Mouse (Mus musculus) kidney, embryonic 14.5 days (tissue): ENCODE data around the gene Igsf3. TPM values are rescaled to one million over a fixed set of nuclear protein-coding genes. Genes with fewer than 3 reads are reported as not detected.
A peak's percentile ranks its signal among the peaks of the same experiment; 100 is the strongest.

Experiments used
- ATAC-seq: fragments of 200-750 bp; cut with Nextera tagmentation; 2 replicates; pipeline ENCODE4 v1.8.0; 2017; ENCODE audit warnings: moderate number of reproducible peaks, mild to moderate bottlenecking, moderate TSS enrichment, moderate library complexity; ENCODE audit not compliant: low FRiP score, low TSS enrichment
- H3K27ac ChIP-seq: fragments of 300-500 bp; sonication (generic); 2 replicates; pipeline ENCODE4 v1.5.1; 2014; ENCODE audit warnings: low read depth, mild to moderate bottlenecking, low read length, moderate library complexity, mixed read lengths
- H3K27me3 ChIP-seq: fragments of 300-500 bp; sonication (generic); 2 replicates; pipeline ENCODE4 v1.6.1; 2014; ENCODE audit warnings: mild to moderate bottlenecking, low read length; ENCODE audit not compliant: control insufficient read depth, insufficient read depth
- H3K36me3 ChIP-seq: fragments of 300-500 bp; sonication (generic); 2 replicates; pipeline ENCODE4 v1.6.1; 2014; ENCODE audit warnings: low read length, mixed read lengths; ENCODE audit not compliant: control insufficient read depth, insufficient read depth
- H3K4me1 ChIP-seq: fragments of 300-500 bp; sonication (generic); 2 replicates; pipeline ENCODE4 v1.6.1; 2014; ENCODE audit warnings: low read length, mixed read lengths; ENCODE audit not compliant: control insufficient read depth, insufficient read depth
- H3K4me2 ChIP-seq: fragments of 300-500 bp; sonication (generic); replicated peaks from 2 replicates; pipeline ENCODE4 v1.6.1; 2014; ENCODE audit warnings: low read depth, mild to moderate bottlenecking, low read length
- H3K4me3 ChIP-seq: fragments of 300-500 bp; sonication (generic); 2 replicates; pipeline ENCODE4 v1.5.1; 2014; ENCODE audit warnings: mild to moderate bottlenecking, low read length
- H3K9ac ChIP-seq: fragments of 300-500 bp; sonication (generic); 2 replicates; pipeline ENCODE4 v1.6.1; 2014; ENCODE audit warnings: low read depth, mild to moderate bottlenecking, low read length, moderate library complexity
- H3K9me3 ChIP-seq: fragments of 300-500 bp; sonication (generic); 2 replicates; pipeline ENCODE4 v1.6.1; 2016; ENCODE audit warnings: low read length; ENCODE audit not compliant: control insufficient read depth
- WGBS: fragments of 180-500 bp; shearing (Covaris S2); extraction: QIAGEN DNeasy Blood & Tissue Kit; methylation state at CpG from one replicate; pipeline ENCODE4 v1.1.7; 2014; 5-methylcytosine and 5-hydroxymethylcytosine counted together
- polyA plus RNA-seq: library from polyadenylated mRNA; unstranded; fragments of >200 nt; fragmentation: Nextera tagmentation; extraction: Ambion mirVana; gene quantifications from 2 replicates; pipeline ENCODE4 v1.2.1, GENCODE M21; 2014

Igsf3 gene
- polyA plus RNA-seq, 1 experiment from 2014 or later: 15.1 TPM

DNA sequence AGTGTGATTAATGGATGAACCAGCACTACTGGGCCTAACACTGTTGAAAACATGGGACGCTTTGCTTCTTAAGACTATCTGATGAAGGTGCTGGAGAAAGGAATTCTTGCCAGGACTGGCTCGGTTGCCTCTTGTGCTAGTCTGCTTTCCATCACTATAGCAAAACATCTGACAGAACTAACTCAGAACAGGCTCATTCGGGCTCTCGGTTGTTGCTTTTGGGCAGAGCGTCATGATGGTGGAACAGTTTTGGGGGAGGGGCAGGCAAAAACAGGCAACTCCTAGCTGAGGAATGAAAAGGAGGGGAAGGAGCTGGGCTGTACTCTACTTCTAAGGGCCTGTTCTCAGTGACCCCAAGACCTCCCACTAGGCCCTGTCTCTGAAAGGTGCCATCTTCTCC lies 4.8 kb downstream of the Igsf3 start:
- no peak overlapping the region for H3K4me2 ChIP-seq
- 56% methylated on average over 5 of the region's 5 CpGs for WGBS
- H3K36me3 ChIP-seq: no peaks in the 10 kb centered on the region
- no peak overlapping the region for H3K4me3 ChIP-seq
- no peak for ATAC-seq
- H3K9ac ChIP-seq: no peak overlapping the region
- H3K4me1 ChIP-seq: peaks cover 33% of the 10 kb centered on the region
- no peak overlapping the region for H3K27ac ChIP-seq
- H3K27me3 ChIP-seq: no peaks in the 10 kb centered on the region
- H3K9me3 ChIP-seq: no peaks in the 10 kb centered on the region

GRCm38 (mm10) chr3:101382751-101383150 lies 5.9 kb downstream of the Igsf3 start:
- no peak for ATAC-seq
- WGBS: 74% methylated on average over 4 of the region's 4 CpGs
- H3K27ac ChIP-seq: no peak overlapping the region
- H3K9me3 ChIP-seq: no peaks in the 10 kb centered on the region
- H3K4me3 ChIP-seq: no peak overlapping the region
- no peak overlapping the region for H3K9ac ChIP-seq
- H3K4me1 ChIP-seq: peaks cover 35% of the 10 kb centered on the region
- no peaks in the 10 kb centered on the region for H3K36me3 ChIP-seq
- H3K27me3 ChIP-seq: no peaks in the 10 kb centered on the region
- no peak overlapping the region for H3K4me2 ChIP-seq

DNA sequence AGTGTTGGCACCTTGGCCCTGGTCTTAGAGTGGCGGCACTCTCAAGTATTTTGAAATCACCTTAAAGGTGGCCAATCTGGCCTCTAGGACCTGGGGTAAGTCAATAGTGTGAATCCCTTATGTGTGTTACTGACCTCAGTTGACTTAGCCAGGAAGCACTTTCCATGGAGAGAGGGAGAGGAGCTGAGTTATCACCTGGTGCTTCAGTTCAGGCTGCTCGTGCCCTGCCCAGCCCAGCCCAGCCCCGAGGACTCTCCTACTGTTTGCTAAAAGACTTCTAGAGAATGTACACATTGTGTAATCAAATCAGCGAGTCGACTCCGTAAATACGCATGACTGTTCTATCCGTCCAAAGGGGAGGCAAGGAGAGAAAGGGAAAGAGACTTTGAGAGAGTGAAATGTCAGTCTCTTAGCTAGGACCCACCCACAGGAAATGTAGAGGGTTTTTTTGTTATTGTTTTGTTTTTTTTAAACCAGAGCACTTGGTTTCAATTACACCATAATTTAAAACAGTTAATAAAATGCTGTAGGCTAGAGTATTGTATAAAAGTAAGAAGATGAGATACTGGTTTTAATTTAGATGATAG lies 9.6 kb downstream of the Igsf3 start:
- Histone ChIP-seq H3K4me3 (no peak overlapping the region), H3K9ac (no peak overlapping the region), H3K27ac (no peak overlapping the region), H3K4me1 (peaks cover 9% of the 10 kb centered on the region), H3K27me3 (no peaks in the 10 kb centered on the region), H3K9me3 (no peaks in the 10 kb centered on the region), H3K36me3 (no peaks in the 10 kb centered on the region), H3K4me2 (no peak overlapping the region)
- WGBS: 48% methylated on average over 8 of the region's 8 CpGs
- no peak for ATAC-seq

GRCm38 (mm10) chr3:101387849-101388248 lies 11.0 kb downstream of the Igsf3 start:
- no peak overlapping the region for H3K27ac ChIP-seq
- WGBS: 8% methylated on average over 9 of the region's 10 CpGs
- no peak overlapping the region; the same call in 1 of the 2 replicates for H3K4me2 ChIP-seq

GRCm38 (mm10) chr3:101389566-101389965 lies 12.7 kb downstream of the Igsf3 start:
- no peaks in the 10 kb centered on the region for H3K9me3 ChIP-seq
- H3K4me2 ChIP-seq: no peak overlapping the region
- H3K27me3 ChIP-seq: no peaks in the 10 kb centered on the region
- no peak for ATAC-seq
- peaks cover 10% of the 10 kb centered on the region for H3K4me1 ChIP-seq
- no peaks in the 10 kb centered on the region for H3K36me3 ChIP-seq
- no peak overlapping the region for H3K27ac ChIP-seq
- H3K4me3 ChIP-seq: no peak overlapping the region
- WGBS: 87% methylated on average over 3 of the region's 3 CpGs
- H3K9ac ChIP-seq: no peak overlapping the region

More at GRCm38 (mm10) chr3:101387849-101388248, 11.0 kb downstream of the Igsf3 start:
- ATAC-seq: no peak
- Histone ChIP-seq H3K36me3 (no peaks in the 10 kb centered on the region), H3K27me3 (no peaks in the 10 kb centered on the region), H3K4me1 (peaks cover 6% of the 10 kb centered on the region), H3K9me3 (no peaks in the 10 kb centered on the region), H3K4me3 (no peak overlapping the region), H3K9ac (no peak overlapping the region)

DNA sequence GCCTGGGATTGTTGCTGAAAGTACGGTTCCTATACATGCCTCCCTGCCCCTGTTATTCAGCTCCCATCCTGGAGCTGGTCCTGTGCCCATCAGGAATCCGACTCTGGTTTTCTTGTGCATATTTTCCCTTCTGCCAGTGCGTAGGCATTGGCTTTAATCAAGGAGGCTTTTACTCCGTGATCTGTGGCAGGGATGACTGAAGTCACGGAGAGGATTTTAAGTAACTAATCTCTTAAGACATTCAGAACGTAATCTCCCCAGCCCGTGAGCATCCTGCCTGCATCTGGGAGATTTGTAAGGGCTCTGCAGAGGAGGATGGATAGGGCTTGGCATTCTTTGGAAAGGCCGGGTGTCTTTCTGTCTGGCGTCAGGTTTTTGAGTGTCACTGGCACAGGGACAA lies 13.6 kb downstream of the Igsf3 start:
- Histone ChIP-seq H3K4me1 (peaks cover 18% of the 10 kb centered on the region), H3K36me3 (no peaks in the 10 kb centered on the region), H3K9ac (0 out of 2 replicates have a peak overlapping the region, but pooled peaks have one; percentile 9), H3K9me3 (no peaks in the 10 kb centered on the region), H3K4me2 (no peak overlapping the region), H3K27me3 (no peaks in the 10 kb centered on the region), H3K4me3 (no peak overlapping the region), H3K27ac (no peak overlapping the region)
- ATAC-seq: no peak
- 68% methylated on average over 9 of the region's 9 CpGs for WGBS

DNA sequence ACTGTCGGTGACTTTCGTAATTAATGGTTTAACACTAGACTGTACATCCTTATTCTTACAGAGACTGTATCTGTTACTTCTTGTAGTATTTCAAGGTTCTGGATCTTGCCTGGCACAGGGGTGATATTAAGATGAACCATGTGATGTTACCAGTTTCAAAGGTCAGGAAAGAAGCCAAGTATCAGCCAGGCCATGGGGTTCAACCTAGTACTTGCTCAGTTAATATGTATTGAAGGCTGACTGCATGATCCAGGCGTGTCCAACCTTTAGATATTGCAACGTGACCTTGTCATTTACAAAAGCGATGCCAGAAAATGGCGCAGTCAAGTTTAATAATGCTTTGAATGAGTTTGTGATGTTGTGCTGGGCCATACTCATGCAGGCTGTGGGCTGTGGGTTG lies 15.1 kb downstream of the Igsf3 start:
- no peaks in the 10 kb centered on the region for H3K9me3 ChIP-seq
- H3K36me3 ChIP-seq: no peaks in the 10 kb centered on the region
- H3K27ac ChIP-seq: no peak overlapping the region
- peaks cover 33% of the 10 kb centered on the region for H3K4me1 ChIP-seq
- H3K9ac ChIP-seq: no peak overlapping the region
- 96% methylated on average over 6 of the region's 6 CpGs for WGBS
- H3K4me3 ChIP-seq: no peak overlapping the region
- H3K4me2 ChIP-seq: no peak overlapping the region
- ATAC-seq: no peak
- H3K27me3 ChIP-seq: no peaks in the 10 kb centered on the region

DNA sequence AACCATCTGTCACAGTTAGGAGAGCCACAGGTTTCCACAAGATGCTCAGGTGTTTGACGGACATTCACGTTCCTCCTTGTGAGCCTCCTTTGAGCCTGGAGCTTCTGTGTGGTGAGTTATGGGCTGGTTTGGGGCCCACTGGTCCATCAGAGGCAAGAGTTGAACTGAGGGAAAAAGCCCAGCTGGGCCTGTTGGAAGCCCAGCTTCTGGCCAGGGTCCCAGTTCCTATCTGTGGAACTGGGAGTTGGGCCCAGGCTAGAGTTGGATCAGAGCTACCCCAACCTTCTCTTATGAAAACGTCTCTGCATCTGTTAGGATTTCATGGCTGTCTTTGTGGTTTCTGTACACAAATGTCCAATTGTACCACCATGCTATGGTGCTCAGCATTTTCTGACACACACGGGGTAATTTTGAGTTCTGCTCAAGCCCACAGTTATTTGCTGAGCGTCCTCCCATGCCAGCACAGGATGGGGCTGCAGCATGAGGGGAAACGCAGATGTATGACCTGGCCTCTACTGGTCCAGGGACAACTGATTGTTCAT lies 16.3 kb downstream of the Igsf3 start:
- no peaks in the 10 kb centered on the region for H3K9me3 ChIP-seq
- no peak overlapping the region for H3K27ac ChIP-seq
- peaks cover 38% of the 10 kb centered on the region for H3K4me1 ChIP-seq
- no peak overlapping the region; the same call in 1 of the 2 replicates for H3K4me3 ChIP-seq
- no peak overlapping the region for H3K4me2 ChIP-seq
- no peak overlapping the region for H3K9ac ChIP-seq
- H3K27me3 ChIP-seq: no peaks in the 10 kb centered on the region
- no peak for ATAC-seq
- WGBS: 83% methylated on average over 6 of the region's 6 CpGs
- H3K36me3 ChIP-seq: no peaks in the 10 kb centered on the region

GRCm38 (mm10) chr3:101393659-101394539 lies 17.0 kb downstream of the Igsf3 start:
- Histone ChIP-seq H3K4me1 (peaks cover 46% of the 10 kb centered on the region), H3K27me3 (no peaks in the 10 kb centered on the region), H3K9ac (no peak overlapping the region), H3K27ac (no peak overlapping the region), H3K9me3 (no peaks in the 10 kb centered on the region), H3K4me2 (no peak overlapping the region), H3K4me3 (no peak overlapping the region), H3K36me3 (no peaks in the 10 kb centered on the region)
- no peak for ATAC-seq
- WGBS: 67% methylated on average over 19 of the region's 19 CpGs
